Mouse (Mus musculus): ENCODE data around the gene Exoc6.

Gene Exoc6

GRCm38 (mm10) chr19:37686941-37687850, 137.0 kb downstream of the Exoc6 start:
- DNase-seq (ENCODE audit: low spot score in 2 of 2): no peak

GRCm38 (mm10) chr19:37689478-37689877, 139.3 kb downstream of the Exoc6 start:
- DNase-seq (ENCODE audit: low spot score in 2 of 2): no peak

GRCm38 (mm10) chr19:37690716-37691115, 140.5 kb downstream of the Exoc6 start:
- DNase-seq (ENCODE audit: low spot score in 2 of 2): no peak

- DNase-seq (ENCODE audit: low spot score in 2 of 2): peak in 1 of 2 experiments; percentile 51
Observed at GRCm38 (mm10) chr19:37692879-37693278, 142.7 kb downstream of the Exoc6 start.

- no peak for DNase-seq (ENCODE audit: low spot score in 2 of 2)
Observed at GRCm38 (mm10) chr19:37695146-37695545, 144.9 kb downstream of the Exoc6 start.

- DNase-seq (ENCODE audit: low spot score in 2 of 2): no peak
Observed at GRCm38 (mm10) chr19:37695762-37696602, 145.8 kb downstream of the Exoc6 start.

- no peak for DNase-seq (ENCODE audit: low spot score in 2 of 2)
Observed at GRCm38 (mm10) chr19:37696603-37697334, 146.6 kb downstream of the Exoc6 start.

DNA sequence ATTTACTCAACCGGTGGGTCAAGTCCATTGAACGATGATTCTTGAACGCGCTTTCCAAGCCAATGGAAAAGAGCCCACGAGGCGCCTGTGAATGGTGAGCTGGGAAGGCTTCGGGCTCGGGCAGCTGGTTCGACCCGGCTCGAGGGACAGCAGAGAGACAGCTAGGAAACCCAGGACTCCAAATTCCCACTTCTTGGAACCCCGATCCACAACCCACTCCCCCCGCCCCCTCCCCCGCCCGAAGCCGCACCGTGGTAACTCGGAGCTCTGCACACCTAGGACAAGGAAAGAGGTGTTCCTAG, 147.1 kb downstream of the Exoc6 start:
- no peak for DNase-seq (ENCODE audit: low spot score in 2 of 2)

- DNase-seq (ENCODE audit: low spot score in 2 of 2): no peak
Observed at GRCm38 (mm10) chr19:37697651-37698272, 147.5 kb downstream of the Exoc6 start, which contains the start of gene Cyp26a1. TSS of gene Cyp26a1 (plus strand) at chr19:37697798.

DNA sequence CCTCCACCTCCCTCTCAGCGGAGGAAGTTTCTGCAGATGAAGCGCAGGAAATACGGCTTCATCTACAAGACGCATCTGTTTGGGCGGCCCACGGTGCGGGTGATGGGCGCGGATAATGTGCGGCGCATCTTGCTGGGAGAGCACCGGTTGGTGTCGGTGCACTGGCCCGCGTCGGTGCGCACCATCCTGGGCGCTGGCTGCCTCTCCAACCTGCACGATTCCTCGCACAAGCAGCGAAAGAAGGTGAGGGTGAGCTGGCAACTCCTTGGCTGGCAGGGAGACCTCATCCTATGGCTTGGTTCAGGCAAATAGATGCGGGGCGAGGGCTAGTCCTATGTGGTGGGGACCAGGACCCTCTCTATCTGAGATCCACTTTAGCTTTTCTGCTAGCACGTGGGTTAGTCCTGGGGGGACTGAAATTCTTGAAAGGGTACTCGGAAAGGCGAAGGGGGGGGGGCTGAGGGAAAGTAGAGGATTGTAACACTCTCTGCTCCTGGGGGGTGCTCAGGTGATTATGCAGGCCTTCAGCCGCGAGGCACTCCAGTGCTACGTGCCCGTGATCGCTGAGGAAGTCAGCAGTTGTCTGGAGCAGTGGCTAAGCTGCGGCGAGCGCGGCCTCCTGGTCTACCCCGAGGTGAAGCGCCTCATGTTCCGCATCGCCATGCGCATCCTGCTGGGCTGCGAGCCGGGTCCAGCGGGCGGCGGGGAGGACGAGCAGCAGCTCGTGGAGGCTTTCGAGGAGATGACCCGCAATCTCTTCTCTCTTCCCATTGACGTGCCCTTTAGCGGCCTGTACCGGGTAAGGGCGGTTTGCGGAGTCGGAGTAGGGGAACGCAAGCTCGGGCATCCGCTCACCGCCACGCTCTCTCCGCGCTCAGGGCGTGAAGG, 148.3 kb downstream of the Exoc6 start:
- no peak for DNase-seq (ENCODE audit: low spot score in 2 of 2)

DNA sequence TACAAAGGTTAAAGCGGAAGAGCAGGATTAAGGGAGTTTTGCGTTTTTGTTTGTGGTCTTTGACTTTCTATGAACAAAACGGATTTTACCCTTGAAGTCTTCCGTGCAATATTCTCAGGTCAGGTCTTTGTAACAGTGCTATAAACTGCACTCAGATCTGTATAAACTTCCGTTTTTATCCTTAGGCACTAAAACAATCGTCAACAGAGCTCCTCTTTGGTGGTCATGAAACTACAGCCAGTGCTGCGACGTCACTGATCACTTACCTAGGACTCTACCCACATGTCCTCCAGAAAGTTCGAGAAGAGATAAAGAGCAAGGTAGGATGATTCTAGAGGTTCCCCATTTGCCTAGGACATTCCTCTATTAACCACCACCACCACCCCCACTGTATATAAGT, 149.5 kb downstream of the Exoc6 start:
- DNase-seq (ENCODE audit: low spot score in 2 of 2): no peak

GRCm38 (mm10) chr19:37702377-37703076, 152.3 kb downstream of the Exoc6 start:
- DNase-seq (ENCODE audit: low spot score in 2 of 2): no peak

DNA sequence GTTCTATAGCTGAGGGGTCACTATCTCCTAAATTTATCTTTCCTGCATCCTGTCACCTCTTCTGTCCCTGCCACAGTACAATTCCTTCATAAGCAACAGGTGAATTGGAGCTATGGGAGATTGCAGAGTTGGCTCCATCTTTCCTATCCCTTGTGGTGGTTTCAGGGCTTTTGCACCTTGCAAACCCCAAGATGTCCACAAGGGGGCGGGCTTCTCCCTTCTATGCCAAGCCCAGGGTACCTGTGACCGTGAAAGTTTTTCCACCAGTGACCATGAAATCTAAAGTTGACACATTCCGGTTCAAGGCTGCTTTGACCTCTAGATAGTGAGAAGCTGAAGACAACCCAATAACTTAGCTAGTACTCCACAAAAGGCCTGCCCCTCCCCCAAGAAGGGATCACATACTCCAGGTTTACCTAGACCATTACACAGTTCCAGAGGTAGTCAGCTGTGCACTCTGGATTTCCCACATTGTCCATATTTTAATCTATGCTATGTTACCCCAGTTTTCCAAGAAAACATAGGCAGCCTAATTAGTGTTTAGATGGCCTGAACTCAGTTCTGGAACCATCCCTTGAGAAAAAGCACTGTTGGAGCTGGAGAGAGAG, 153.8 kb downstream of the Exoc6 start:
- peak; percentile 71 to 83 for DNase-seq (ENCODE audit: low spot score in 2 of 2)

GRCm38 (mm10) chr19:37705722-37706121, 155.5 kb downstream of the Exoc6 start:
- no peak for DNase-seq (ENCODE audit: low spot score in 2 of 2)

- DNase-seq (ENCODE audit: low spot score in 2 of 2): no peak
Observed at GRCm38 (mm10) chr19:37714681-37715080, 164.5 kb downstream of the Exoc6 start.

- DNase-seq (ENCODE audit: low spot score in 2 of 2): no peak
Observed at GRCm38 (mm10) chr19:37715980-37716379, 165.8 kb downstream of the Exoc6 start.

DNA sequence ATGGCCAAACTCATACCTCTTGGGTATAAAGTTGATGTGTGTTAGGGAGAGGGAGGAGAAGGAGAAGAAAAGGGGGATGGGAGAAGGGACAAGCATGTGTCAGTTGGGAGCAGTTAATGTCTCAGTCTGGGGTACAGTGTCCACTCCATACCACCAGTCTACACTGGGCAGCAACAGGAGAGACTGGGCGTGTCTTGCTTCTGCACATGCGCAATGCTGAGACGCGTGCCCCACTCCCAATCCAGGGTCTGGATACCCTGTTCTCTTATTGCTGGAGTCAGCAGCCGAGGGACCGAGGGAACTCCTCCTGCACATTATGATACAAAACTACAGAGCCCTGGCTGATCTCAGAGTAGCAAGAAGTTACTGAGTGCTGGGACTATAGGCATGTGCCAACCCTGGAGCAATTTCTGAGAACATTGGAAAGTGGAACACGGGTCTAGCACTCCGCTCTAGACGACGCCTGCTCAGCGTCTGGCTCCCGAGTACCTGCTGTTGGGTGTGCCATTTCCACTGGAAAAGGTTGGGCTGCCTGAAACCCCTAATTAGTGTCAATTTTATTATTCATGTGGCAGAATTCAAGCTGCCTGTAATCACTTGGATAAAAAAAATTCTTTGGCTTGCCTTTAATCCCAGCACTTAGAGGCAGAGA, 166.4 kb downstream of the Exoc6 start:
- no peak for DNase-seq (ENCODE audit: low spot score in 2 of 2)

DNA sequence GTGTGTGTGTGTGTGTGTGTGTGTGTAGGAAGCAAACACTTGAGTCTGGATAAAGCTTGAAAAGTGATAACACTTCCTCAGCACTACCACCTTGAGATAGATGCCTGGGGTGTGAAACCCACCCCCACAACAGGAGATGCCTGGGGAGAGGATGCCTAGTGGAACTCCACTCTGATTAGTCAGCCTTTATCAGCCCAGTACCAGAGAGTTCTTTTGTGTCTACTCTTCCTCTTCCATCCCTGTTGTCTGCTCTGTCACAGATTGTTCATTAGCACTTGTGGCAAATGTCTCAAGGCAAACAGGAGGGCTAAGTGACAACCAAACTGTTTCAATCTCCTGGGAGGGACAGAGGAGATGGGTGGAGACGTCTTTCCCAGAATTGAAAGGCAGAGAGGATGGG, 168.9 kb downstream of the Exoc6 start:
- no peak for DNase-seq (ENCODE audit: low spot score in 2 of 2)

DNA sequence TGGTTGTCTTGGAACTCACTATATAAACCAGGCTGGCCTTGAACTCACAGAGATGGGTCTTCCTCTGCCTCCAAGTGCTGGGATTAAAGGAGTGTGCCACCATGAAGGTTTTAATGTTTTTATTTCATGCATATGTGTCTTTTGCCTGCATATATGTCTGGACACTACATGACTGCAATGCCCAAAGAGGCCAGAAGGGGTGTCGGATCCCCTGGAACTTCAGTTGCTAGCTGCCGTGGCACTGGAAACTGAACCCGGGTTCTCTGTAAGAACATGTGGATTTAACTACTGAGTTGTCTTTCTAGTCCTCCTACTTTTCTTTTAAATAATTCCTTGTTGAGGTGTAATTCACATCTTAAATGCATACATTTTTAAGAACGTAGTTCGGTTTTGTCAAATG, 174.4 kb downstream of the Exoc6 start:
- no peak for DNase-seq (ENCODE audit: low spot score in 2 of 2)
